Mouse (Mus musculus) liver, postnatal 0 days (tissue): ENCODE results near the gene Nin.

Experiments
- CTCF ChIP-seq: sonication (generic); IDR thresholded peaks from 2 replicates; pipeline ENCODE4 v1.5.1; 2016; ENCODE audit warnings: antibody characterized with exemption, low read depth
- EP300 ChIP-seq: IDR thresholded peaks from 2 replicates; pipeline ENCODE4 v1.6.1; 2016; ENCODE audit warnings: antibody characterized with exemption, low read depth, mild to moderate bottlenecking

- no peak for TF ChIP-seq CTCF
- no peak for TF ChIP-seq EP300
Observed at GRCm38 (mm10) chr12:70106508-70106907, 7.0 kb downstream of the Nin start.
